Mouse (Mus musculus) layer of hippocampus, postnatal 25 days (tissue): ENCODE data around the gene Phf2. TPM values are rescaled to one million over a fixed set of nuclear protein-coding genes. Genes with fewer than 3 reads are reported as not detected.

ENCODE experiments used
- DNase-seq, 2 experiments: peaks; one replicate each; pipeline ENCODE4 v3.0.0; 2022; ENCODE audit warnings: mixed read lengths in 2 of 2, low spot score in 1 of 2; ENCODE audit errors: extremely low spot score in 1 of 2
- total RNA-seq, 2 experiments: library from RNA; stranded (reverse); gene quantifications; 2 replicates each; pipeline ENCODE4 v1.2.3; 2021

Phf2 gene
- total RNA-seq, 2 experiments from 2014 or later: 34.7 to 34.8 TPM

DNA sequence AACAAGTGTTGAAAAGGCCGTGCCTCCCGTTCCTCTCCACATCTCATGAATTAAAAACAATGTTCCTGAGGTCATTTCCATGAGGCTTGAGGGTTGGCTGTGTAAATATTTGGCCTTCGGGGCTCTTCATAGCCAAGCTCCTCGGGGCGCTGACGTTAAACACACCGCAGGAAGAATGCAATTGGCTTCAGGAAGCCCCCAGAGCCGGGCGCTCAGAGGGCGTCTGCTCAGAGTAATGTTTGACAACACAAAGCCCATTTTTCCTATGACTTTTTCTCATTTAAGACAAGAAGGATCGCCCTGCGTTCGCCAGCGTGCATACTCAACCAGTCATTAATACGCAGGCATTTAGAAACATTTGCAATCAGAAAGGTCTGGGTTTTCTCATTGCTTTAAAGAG, 114.2 kb downstream of the Phf2 start:
- DNase-seq: no peak

Other genes starting within 250 kb of the Phf2 start
- 10 to 100 TPM; 40.2 to 44.1 TPM for gene Ptpdc1, start 245.5 kb downstream of the Phf2 start, total RNA-seq
- gene Barx1, start 208.1 kb downstream of the Phf2 start, total RNA-seq: not detected
- 100 to 1,000 TPM; 116 to 119 TPM for gene Fam120a, start 96.9 kb upstream of the Phf2 start, total RNA-seq